Mouse (Mus musculus) layer of hippocampus, postnatal 25 days (tissue): ENCODE measurements around the gene Hgfac. TPM values are rescaled to one million over a fixed set of nuclear protein-coding genes. Genes with fewer than 3 reads are reported as not detected.

Experiments used
- DNase-seq, 2 experiments: peaks; one replicate each; pipeline ENCODE4 v3.0.0; 2022; ENCODE audit warnings: mixed read lengths in 2 of 2, low spot score in 1 of 2; ENCODE audit errors: extremely low spot score in 1 of 2
- microRNA-seq, 2 experiments: library from miRNA; unstranded; fragments of <30 nt; microRNA quantifications; one replicate each; pipeline ENCODE4 v1.2.0; 2021
- total RNA-seq, 2 experiments: library from RNA; stranded (reverse); gene quantifications; 2 replicates each; pipeline ENCODE4 v1.2.3; 2021

Hgfac gene
- total RNA-seq, 2 experiments from 2014 or later: 0.64 to 0.80 TPM

DNA sequence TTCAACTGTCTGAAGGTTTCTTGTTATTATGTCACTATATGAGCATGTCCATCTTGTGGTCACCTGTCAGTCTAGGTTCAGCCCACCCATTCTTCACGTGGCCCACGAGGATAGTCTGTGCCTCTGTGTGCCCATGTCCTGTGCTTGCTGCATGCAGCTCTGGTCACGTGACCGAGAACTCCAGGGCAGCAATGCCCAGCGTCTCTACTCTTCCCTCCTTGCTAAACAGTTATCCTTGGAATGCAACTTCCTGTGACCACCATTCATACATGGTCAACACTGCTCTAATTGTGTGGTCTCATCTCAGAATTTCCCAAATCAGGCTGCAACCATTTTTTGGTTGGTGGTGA lies 48.3 kb downstream of the Hgfac start:
- DNase-seq: no peak

DNA sequence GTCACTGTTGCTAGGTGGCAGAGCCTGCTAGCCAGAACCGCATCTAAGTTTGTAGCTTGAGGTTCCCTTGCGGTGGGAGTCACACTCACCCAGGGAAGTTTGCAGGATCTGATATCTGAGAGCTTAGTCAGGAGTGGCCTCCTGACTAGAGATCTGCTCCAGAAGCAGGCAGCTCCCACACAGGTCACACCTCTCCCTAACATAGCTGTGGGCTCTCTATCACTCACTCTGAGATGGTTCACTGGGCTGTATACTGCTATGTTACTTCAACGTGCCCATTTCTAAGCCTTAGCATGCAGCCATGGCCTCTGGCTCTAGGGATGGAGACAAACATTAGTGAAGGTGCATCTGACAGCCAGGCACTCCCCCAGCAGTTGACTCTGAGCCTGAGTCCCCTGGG lies 50.3 kb downstream of the Hgfac start:
- no peak for DNase-seq

Small RNAs within 50 kb of the gene (microRNA-seq; reads per million reads assigned to microRNA genes)
- gene Mir3097: 11.2 to 14.7 reads per million in 2 experiments

Other genes with a start within 250 kb of the Hgfac start
- 1 to 10 TPM; 7.0 to 7.4 TPM for gene Msantd1, start 133.5 kb upstream of the Hgfac start, total RNA-seq
- gene Rgs12, start 92.1 kb upstream of the Hgfac start, total RNA-seq: 10 to 100 TPM; 42.7 to 45.9 TPM
- gene Dok7, start 15.3 kb downstream of the Hgfac start, total RNA-seq: 10 to 100 TPM; 20.2 to 24.0 TPM
- 100 to 1,000 TPM; 146 to 151 TPM for gene Lrpap1, start 64.3 kb downstream of the Hgfac start, total RNA-seq
- 10 to 100 TPM; 24.5 to 27.4 TPM for gene Adra2c, start 236.8 kb downstream of the Hgfac start, total RNA-seq